Mouse (Mus musculus) limb, embryonic 11.5 days (tissue): ENCODE data around the gene Actr8. TPM values are rescaled to one million over a fixed set of nuclear protein-coding genes. Genes with fewer than 3 reads are reported as not detected.

Source experiments
- ATAC-seq: fragments of 200-750 bp; cut with Nextera tagmentation; 2 replicates; pipeline ENCODE4 v1.8.0; 2017; ENCODE audit warnings: low read depth; ENCODE audit not compliant: insufficient number of reproducible peaks, low FRiP score, low TSS enrichment
- DNase-seq: peaks from one replicate; pipeline ENCODE4 v3.0.0-alpha.2; 2015; ENCODE audit warnings: low spot score
- H3K27ac ChIP-seq: fragments of 300-500 bp; sonication (generic); replicated peaks from 2 replicates; pipeline ENCODE4 v1.5.1; 2014; ENCODE audit warnings: low read depth, mild to moderate bottlenecking, low read length
- H3K27me3 ChIP-seq: fragments of 300-500 bp; sonication (generic); 2 replicates; pipeline ENCODE4 v1.6.1; 2014; ENCODE audit warnings: mild to moderate bottlenecking, low read length, mixed read lengths; ENCODE audit not compliant: control insufficient read depth, insufficient read depth
- H3K36me3 ChIP-seq: fragments of 300-500 bp; sonication (generic); 2 replicates; pipeline ENCODE4 v1.6.1; 2014; ENCODE audit warnings: mild to moderate bottlenecking, low read length, moderate library complexity, mixed read lengths; ENCODE audit not compliant: control insufficient read depth, insufficient read depth
- H3K4me1 ChIP-seq: fragments of 300-500 bp; sonication (generic); 2 replicates; pipeline ENCODE4 v1.6.1; 2014; ENCODE audit warnings: low read length, mixed read lengths; ENCODE audit not compliant: control insufficient read depth, insufficient read depth
- H3K4me2 ChIP-seq: fragments of 300-500 bp; sonication (generic); 2 replicates; pipeline ENCODE4 v1.6.1; 2014; ENCODE audit warnings: low read depth, mild to moderate bottlenecking, moderate library complexity; ENCODE audit not compliant: severe bottlenecking
- H3K4me3 ChIP-seq: fragments of 300-500 bp; sonication (generic); 2 replicates; pipeline ENCODE4 v1.5.1; 2014; ENCODE audit warnings: low read depth, low read length
- H3K9ac ChIP-seq: fragments of 300-500 bp; sonication (generic); 2 replicates; pipeline ENCODE4 v1.6.1; 2014; ENCODE audit warnings: mild to moderate bottlenecking, low read length
- H3K9me3 ChIP-seq: fragments of 300-500 bp; sonication (generic); 2 replicates; pipeline ENCODE4 v1.6.1; 2016; ENCODE audit warnings: low read length; ENCODE audit not compliant: control insufficient read depth
- WGBS: fragments of 180-500 bp; shearing (Covaris S2); extraction: QIAGEN DNeasy Blood & Tissue Kit; methylation state at CpG from one replicate; pipeline ENCODE4 v1.1.7; 2014; 5-methylcytosine and 5-hydroxymethylcytosine counted together
- polyA plus RNA-seq: library from polyadenylated mRNA; unstranded; fragments of >200 nt; fragmentation: Nextera tagmentation; extraction: Ambion mirVana; gene quantifications from 2 replicates; pipeline ENCODE4 v1.2.1, GENCODE M21; 2014

Gene Actr8
- polyA plus RNA-seq, 1 experiment from 2014 or later = 68.6 TPM

GRCm38 (mm10) chr14:29986096-29986495 is 8.0 kb downstream of the Actr8 start:
- no peak overlapping the region for H3K27ac ChIP-seq

GRCm38 (mm10) chr14:29987276-29987675 is 9.1 kb downstream of the Actr8 start:
- 97% methylated on average over 6 of the region's 6 CpGs for WGBS
- Histone ChIP-seq H3K4me1 (no peaks in the 10 kb centered on the region), H3K27me3 (no peaks in the 10 kb centered on the region), H3K9ac (no peak overlapping the region), H3K4me3 (no peak overlapping the region), H3K27ac (no peak overlapping the region), H3K36me3 (peaks cover 56% of the 10 kb centered on the region), H3K9me3 (no peaks in the 10 kb centered on the region), H3K4me2 (no peak overlapping the region)
- ATAC-seq = no peak
- DNase-seq = no peak

More at GRCm38 (mm10) chr14:29986096-29986495, 8.0 kb downstream of the Actr8 start:
- H3K4me3 ChIP-seq = no peak overlapping the region
- DNase-seq (no peak), ATAC-seq (no peak)
- H3K9me3 ChIP-seq = no peaks in the 10 kb centered on the region
- no peak overlapping the region for H3K4me2 ChIP-seq
- H3K4me1 ChIP-seq = no peaks in the 10 kb centered on the region
- H3K27me3 ChIP-seq = no peaks in the 10 kb centered on the region
- 94% methylated on average over 4 of the region's 4 CpGs for WGBS
- peaks cover 49% of the 10 kb centered on the region for H3K36me3 ChIP-seq
- H3K9ac ChIP-seq = no peak overlapping the region

- no peak for DNase-seq
- no peak overlapping the region for H3K4me3 ChIP-seq
- H3K4me2 ChIP-seq = no peak overlapping the region
- H3K4me1 ChIP-seq = no peaks in the 10 kb centered on the region
- WGBS = 94% methylated on average over 9 of the region's 9 CpGs
- ATAC-seq = no peak
- no peak overlapping the region for H3K27ac ChIP-seq
- H3K27me3 ChIP-seq = no peaks in the 10 kb centered on the region
- no peaks in the 10 kb centered on the region for H3K9me3 ChIP-seq
- H3K36me3 ChIP-seq = peaks cover 56% of the 10 kb centered on the region
- H3K9ac ChIP-seq = no peak overlapping the region
Observed at GRCm38 (mm10) chr14:29987739-29988138, 9.6 kb downstream of the Actr8 start.

DNA sequence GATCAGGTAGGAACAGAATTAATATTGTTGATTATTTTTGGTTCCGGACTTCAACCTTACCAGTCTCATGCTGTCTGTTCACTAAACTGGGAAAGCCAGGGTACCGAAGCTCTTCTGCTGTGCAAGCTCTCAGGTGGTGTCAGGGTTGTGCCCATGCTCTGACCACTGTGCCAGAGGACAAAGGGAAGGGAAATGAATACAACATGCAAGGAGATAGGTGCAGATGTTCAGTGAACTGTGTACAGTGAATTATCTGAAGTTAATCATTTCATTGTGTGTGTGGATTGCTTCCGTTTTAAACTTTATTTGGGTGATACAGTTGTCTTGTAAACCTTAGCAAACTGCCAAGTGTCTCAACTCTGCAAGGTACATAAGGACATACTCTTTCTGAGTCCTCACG is 10.2 kb downstream of the Actr8 start:
- no peaks in the 10 kb centered on the region for H3K9me3 ChIP-seq
- no peak overlapping the region for H3K27ac ChIP-seq
- ATAC-seq = no peak
- 93% methylated on average over 4 of the region's 4 CpGs for WGBS
- peaks cover 56% of the 10 kb centered on the region for H3K36me3 ChIP-seq
- H3K4me2 ChIP-seq = no peak overlapping the region; the same call in 1 of the 2 replicates
- H3K27me3 ChIP-seq = no peaks in the 10 kb centered on the region
- no peak overlapping the region for H3K4me3 ChIP-seq
- no peak for DNase-seq
- H3K9ac ChIP-seq = no peak overlapping the region
- no peaks in the 10 kb centered on the region for H3K4me1 ChIP-seq

DNA sequence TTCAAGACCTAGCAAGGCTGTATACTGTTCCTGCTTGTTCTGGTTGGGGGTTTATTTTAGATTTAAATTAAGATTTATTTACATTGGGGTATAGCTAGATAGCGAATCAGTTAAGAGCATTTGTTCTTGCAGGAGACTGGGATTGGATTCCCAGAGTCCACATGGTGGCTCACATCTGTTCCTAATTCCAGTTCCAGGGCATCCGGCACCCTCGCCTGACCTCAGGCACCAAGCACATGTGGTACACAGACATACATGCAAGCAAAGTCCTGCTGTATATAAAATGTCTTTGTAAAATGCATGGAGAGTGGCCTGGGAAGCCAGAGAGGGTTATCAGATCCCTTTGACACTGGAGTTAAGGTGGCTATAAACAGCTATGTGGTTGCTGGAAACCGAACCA is 16.8 kb downstream of the Actr8 start:
- DNase-seq = peak; percentile 74
- Histone ChIP-seq H3K9me3 (no peaks in the 10 kb centered on the region), H3K4me1 (no peaks in the 10 kb centered on the region), H3K27me3 (no peaks in the 10 kb centered on the region), H3K27ac (no peak overlapping the region), H3K4me2 (no peak overlapping the region), H3K9ac (no peak overlapping the region), H3K4me3 (no peak overlapping the region), H3K36me3 (peaks cover 19% of the 10 kb centered on the region)
- WGBS = 26% methylated on average over 4 of the region's 4 CpGs
- no peak; the same call in 1 of the 2 replicates for ATAC-seq

DNA sequence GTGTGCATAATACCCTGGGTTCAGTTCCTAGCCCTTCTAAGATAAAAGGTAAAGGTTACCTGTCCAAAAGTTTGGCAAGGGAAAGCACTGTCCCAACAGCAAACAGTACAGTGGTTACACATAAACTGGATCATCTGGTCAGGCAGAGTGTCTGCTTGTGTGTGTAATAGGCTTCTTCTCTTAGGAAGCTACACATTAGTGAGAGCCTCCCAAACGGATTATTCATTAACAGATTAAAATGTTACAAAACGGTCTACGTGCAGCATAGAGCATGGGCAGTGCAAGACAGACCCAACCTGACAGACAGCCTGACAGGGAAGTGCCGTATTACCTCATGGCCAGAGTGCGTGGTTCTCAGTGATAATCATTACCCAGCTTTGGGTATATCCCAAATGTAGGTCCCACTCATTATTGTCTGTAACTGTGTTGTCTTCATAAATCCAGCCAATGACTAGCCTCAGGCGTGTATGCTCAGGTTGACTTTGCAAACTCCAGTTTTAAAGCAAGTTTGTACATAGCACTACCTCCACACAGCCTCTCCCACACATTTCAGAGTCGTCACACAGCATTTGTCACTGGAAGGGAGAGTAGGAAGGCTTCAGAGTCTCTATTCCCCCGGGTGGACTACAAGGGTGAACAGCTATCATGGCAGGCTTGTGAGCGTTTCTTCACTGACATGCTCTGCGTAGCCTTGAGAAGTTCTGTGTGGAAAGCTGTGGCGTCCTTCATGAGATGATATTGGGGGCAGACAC is 18.0 kb downstream of the Actr8 start:
- Histone ChIP-seq H3K4me1 (no peaks in the 10 kb centered on the region), H3K4me3 (no peak overlapping the region), H3K9ac (no peak overlapping the region), H3K9me3 (no peaks in the 10 kb centered on the region), H3K27ac (no peak overlapping the region), H3K27me3 (no peaks in the 10 kb centered on the region), H3K4me2 (no peak overlapping the region), H3K36me3 (peaks cover 17% of the 10 kb centered on the region)
- WGBS = 92% methylated on average over 11 of the region's 11 CpGs
- ATAC-seq (no peak), DNase-seq (no peak)

GRCm38 (mm10) chr14:29997345-29997744 is 19.2 kb downstream of the Actr8 start:
- Histone ChIP-seq H3K27me3 (no peaks in the 10 kb centered on the region), H3K4me2 (no peak overlapping the region), H3K36me3 (peaks cover 11% of the 10 kb centered on the region), H3K9ac (no peak overlapping the region), H3K27ac (no peak overlapping the region), H3K4me3 (no peak overlapping the region), H3K4me1 (no peaks in the 10 kb centered on the region), H3K9me3 (no peaks in the 10 kb centered on the region)
- ATAC-seq = no peak
- no peak for DNase-seq

GRCm38 (mm10) chr14:29998747-29999474 is 20.8 kb downstream of the Actr8 start:
- no peak overlapping the region for H3K4me3 ChIP-seq
- no peak for ATAC-seq
- H3K4me1 ChIP-seq = no peaks in the 10 kb centered on the region
- H3K27me3 ChIP-seq = no peaks in the 10 kb centered on the region
- no peak overlapping the region for H3K9ac ChIP-seq
- 86% methylated on average over 13 of the region's 13 CpGs for WGBS
- peaks cover 4% of the 10 kb centered on the region; the same call in 1 of the 2 replicates for H3K36me3 ChIP-seq
- no peak overlapping the region for H3K27ac ChIP-seq
- no peak for DNase-seq
- no peak overlapping the region for H3K4me2 ChIP-seq
- no peaks in the 10 kb centered on the region for H3K9me3 ChIP-seq
